16 mouse cellular contexts compared by ENCODE assay signal in the genomic region with DNA sequence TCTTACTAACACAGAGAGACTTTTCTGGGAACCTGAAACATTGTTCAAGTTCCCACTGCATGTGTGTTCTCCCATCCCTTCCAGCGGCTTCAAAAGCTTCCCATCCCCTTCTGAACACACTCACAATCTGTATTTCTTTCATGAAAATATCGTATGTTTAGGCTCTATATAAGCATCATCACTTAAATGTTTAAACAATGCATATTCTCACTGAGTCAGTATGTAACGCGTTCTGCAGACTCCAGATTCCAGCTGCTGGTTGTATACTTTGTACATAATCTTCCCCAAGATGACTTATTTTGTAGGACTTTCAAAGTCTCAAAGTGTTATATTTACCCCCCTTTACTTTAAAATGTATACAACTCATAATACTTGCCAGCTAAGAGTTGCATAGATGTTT.
"Had no signal": no experiment of that assay in that cellular context is flagged by ENCODE, and none has a peak within 500 bp of the region (broad histone marks: within the 10 kb centered on the region; RNA-seq: fewer than 3 reads in every experiment).

No protein-coding gene starts in this region.

- H3K9ac ChIP-seq: liver, embryonic 13.5 days; liver, embryonic 15.5 days; liver, postnatal 0 days; midbrain, embryonic 13.5 days; midbrain, embryonic 15.5 days; neural tube, embryonic 12.5 days had no signal

- H3K9me3 ChIP-seq: liver, embryonic 13.5 days; liver, embryonic 15.5 days; megakaryocyte, embryonic 14.5 days; midbrain, embryonic 13.5 days; midbrain, embryonic 15.5 days; neural tube, embryonic 12.5 days had no signal

- H3K4me2 ChIP-seq: liver, embryonic 11.5 days; liver, embryonic 13.5 days; liver, embryonic 15.5 days; midbrain, embryonic 11.5 days; midbrain, embryonic 13.5 days; midbrain, embryonic 15.5 days; neural tube, embryonic 12.5 days had no signal

- DNase-seq: liver, embryonic 13.5 days; liver, postnatal 0 days; lung, adult 2 months; lung, postnatal 14 days; right cerebral cortex, postnatal 14 days; thymus, adult 18-20 months; thymus, postnatal 14 days; thymus, postnatal 36 days had no signal

- ATAC-seq: liver, postnatal 0 days; midbrain, embryonic 13.5 days; midbrain, embryonic 15.5 days had no signal

- H3K4me3 ChIP-seq: liver, embryonic 13.5 days; liver, embryonic 15.5 days; megakaryocyte, embryonic 14.5 days; midbrain, embryonic 13.5 days; midbrain, embryonic 15.5 days; neural tube, embryonic 12.5 days had no signal

- H3K27ac ChIP-seq: liver, embryonic 13.5 days; liver, embryonic 15.5 days; macrophage; midbrain, embryonic 13.5 days; midbrain, embryonic 15.5 days; neural tube, embryonic 12.5 days had no signal

- H3K27me3 ChIP-seq: liver, embryonic 13.5 days; liver, embryonic 15.5 days; megakaryocyte, embryonic 14.5 days; neural tube, embryonic 12.5 days had no signal

- H3K4me1 ChIP-seq: liver, embryonic 13.5 days; liver, embryonic 15.5 days; megakaryocyte, embryonic 14.5 days; midbrain, embryonic 13.5 days; midbrain, embryonic 15.5 days; neural tube, embryonic 12.5 days had no signal

- H3K36me3 ChIP-seq: liver, embryonic 13.5 days; liver, embryonic 15.5 days; midbrain, embryonic 13.5 days; midbrain, embryonic 15.5 days; neural tube, embryonic 12.5 days had no signal
